Comparison of ENCODE assay signal across 8 mouse cellular contexts in the genomic region with DNA sequence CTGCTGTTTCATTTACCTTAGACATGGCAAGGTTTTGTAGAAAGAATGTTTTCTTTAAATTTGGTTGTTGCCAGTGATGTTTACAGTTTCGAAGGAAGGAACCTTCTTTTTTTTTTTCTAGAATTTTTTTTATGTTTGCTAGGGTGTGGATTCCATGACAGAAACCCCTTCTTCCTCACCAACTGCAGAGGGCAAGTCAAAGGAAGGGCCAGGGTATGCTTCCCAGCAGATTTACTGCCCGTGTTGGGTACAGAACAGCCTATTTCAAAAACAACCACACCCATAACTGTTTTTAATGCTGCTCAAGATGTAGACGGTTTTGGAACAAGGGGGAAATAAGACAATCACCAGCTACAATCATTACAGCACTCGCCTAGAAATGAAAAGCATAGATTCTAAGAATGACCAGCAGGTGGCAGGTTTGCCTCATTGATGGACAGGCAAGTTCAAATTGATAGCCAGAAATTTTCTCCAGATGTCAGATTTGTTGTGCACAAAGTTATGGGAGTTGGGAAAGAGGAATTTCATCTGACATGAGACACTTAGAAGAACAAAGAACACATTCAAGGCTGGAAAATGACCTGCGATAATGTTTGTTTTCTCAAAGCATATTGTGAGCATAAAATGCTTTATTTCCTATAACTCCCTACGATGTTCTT.
A peak's percentile ranks its signal among the peaks of the same experiment; 100 is the strongest.
DNase-seq lines count a peak whose midpoint lies in the region; ATAC-seq and TF ChIP-seq lines count a peak whose summit lies in the region.
"Had no signal": no experiment of that assay in that cellular context is flagged by ENCODE, and none has a peak within 500 bp of the region (broad histone marks: within the 10 kb centered on the region; RNA-seq: fewer than 3 reads in every experiment).

No protein-coding gene starts in this region.

- no peak for TF ChIP-seq POLR2A in lung, adult 2 months (IDR thresholded peaks at IDR 0.05; ENCODE audit: borderline replicate concordance, extremely low read depth, low read depth, low read length)

- H3K4me3 ChIP-seq in liver, embryonic 12.5 days = no peak overlapping the region
- H3K4me3 ChIP-seq in lung, adult 2 months (replicated peaks; ENCODE audit: extremely low read depth, low read depth, low read length) = no peak overlapping the region
- H3K4me3 ChIP-seq: myocyte had no signal

- TF ChIP-seq CTCF in lung, adult 2 months (IDR thresholded peaks at IDR 0.05; ENCODE audit: insufficient read depth, low read length) = no peak

- no peaks in the 10 kb centered on the region for H3K4me1 ChIP-seq in liver, embryonic 12.5 days
- no peaks in the 10 kb centered on the region for H3K4me1 ChIP-seq in lung, adult 2 months (ENCODE audit: control insufficient read depth, insufficient read depth, low read length)

- H3K27ac ChIP-seq in liver, embryonic 12.5 days = no peak overlapping the region

- WGBS in liver, embryonic 12.5 days (ENCODE audit: insufficient replicate concordance) = 40% methylated on average over 6 of the region's 6 CpGs
- 27% methylated on average over 6 of the region's 6 CpGs for WGBS in lung, adult 2 months

- ATAC-seq in liver, embryonic 12.5 days = no peak

- H3K9ac ChIP-seq in liver, embryonic 12.5 days = no peak overlapping the region

- H3K27me3 ChIP-seq in liver, embryonic 12.5 days (replicated peaks) = no peaks in the 10 kb centered on the region

- H3K9me3 ChIP-seq in liver, embryonic 12.5 days (replicated peaks) = no peaks in the 10 kb centered on the region

- H3K36me3 ChIP-seq in liver, embryonic 12.5 days = no peaks in the 10 kb centered on the region

- no peak overlapping the region for H3K4me2 ChIP-seq in liver, embryonic 12.5 days

- DNase-seq in liver = peak; percentile 8
- DNase-seq in WW6 (ENCODE audit: low read depth, low spot score) = peak; percentile 7
- DNase-seq in embryo, embryonic 10.5 days (ENCODE audit: low spot score) = peak; percentile 86
- peak; percentile 36 for DNase-seq in induced T-regulatory cell, adult 2 months (ENCODE audit: low read depth)
- peak; percentile 8 for DNase-seq in lung, adult 2 months
- DNase-seq in retina, postnatal 7 days (ENCODE audit: low read depth, low spot score) = peak; percentile 34

Comparison
In these comparisons a context has a peak if more than half of its experiments do, and no peak if none do; other contexts are left out.
1. DNase-seq: peak in every context shown above with its lines; median percentile 86 in embryo, embryonic 10.5 days; 36 in induced T-regulatory cell, adult 2 months; 34 in retina, postnatal 7 days; 8 in liver; 8 in lung, adult 2 months; 7 in WW6.